Mouse (Mus musculus) splenic B cell, adult 2 months (primary cell): ENCODE data around the gene Trappc5.
A peak's percentile ranks its signal among the peaks of the same experiment; 100 is the strongest.

Experiments
- DNase-seq: peaks from one replicate; pipeline ENCODE4 v3.0.0-alpha.2; 2011; ENCODE audit warnings: low read depth, low spot score
- H3K27me3 ChIP-seq: 2 replicates; pipeline ENCODE4 v1.6.1; 2012; ENCODE audit warnings: mild to moderate bottlenecking, low read length, moderate library complexity, mixed read lengths; ENCODE audit not compliant: control insufficient read depth, poor library complexity, insufficient read depth, severe bottlenecking
- H3K36me3 ChIP-seq: 2 replicates; pipeline ENCODE4 v1.6.1; 2012; ENCODE audit warnings: mild to moderate bottlenecking, low read length, moderate library complexity, mixed read lengths; ENCODE audit not compliant: control insufficient read depth, poor library complexity, insufficient read depth, severe bottlenecking

The Trappc5 gene

GRCm38 (mm10) chr8:3676131-3676992 is at the start of gene Trappc5:
TSS of gene Trappc5 (plus strand) at chr8:3676299.
- H3K27me3 ChIP-seq, result no peaks in the 10 kb centered on the region
- peaks cover 8% of the 10 kb centered on the region for H3K36me3 ChIP-seq
- DNase-seq, result peak; percentile 97

GRCm38 (mm10) chr8:3626971-3627370 is 49.1 kb upstream of the Trappc5 start:
- DNase-seq, result no peak
- H3K36me3 ChIP-seq, result no peaks in the 10 kb centered on the region
- H3K27me3 ChIP-seq, result no peaks in the 10 kb centered on the region

- peak; percentile 81 for DNase-seq
- no peaks in the 10 kb centered on the region for H3K36me3 ChIP-seq
Observed at GRCm38 (mm10) chr8:3628014-3628413, 48.1 kb upstream of the Trappc5 start.

GRCm38 (mm10) chr8:3630647-3631477 is 45.2 kb upstream of the Trappc5 start, which contains the start of gene Stxbp2:
TSS of gene Stxbp2 (plus strand) at chr8:3630955.
- H3K36me3 ChIP-seq, result no peaks in the 10 kb centered on the region; the same call in 1 of the 2 replicates
- DNase-seq, result peak; percentile 92

More at GRCm38 (mm10) chr8:3628014-3628413, 48.1 kb upstream of the Trappc5 start:
- no peaks in the 10 kb centered on the region for H3K27me3 ChIP-seq

GRCm38 (mm10) chr8:3631478-3631875 is 44.6 kb upstream of the Trappc5 start:
- H3K36me3 ChIP-seq, result no peaks in the 10 kb centered on the region; the same call in 1 of the 2 replicates
- peak; percentile 33 for DNase-seq
- no peaks in the 10 kb centered on the region for H3K27me3 ChIP-seq

More at GRCm38 (mm10) chr8:3630647-3631477, 45.2 kb upstream of the Trappc5 start, which contains the start of gene Stxbp2:
- no peaks in the 10 kb centered on the region for H3K27me3 ChIP-seq

GRCm38 (mm10) chr8:3645804-3646203 is 30.3 kb upstream of the Trappc5 start:
- H3K36me3 ChIP-seq, result peaks cover 7% of the 10 kb centered on the region
- peak; percentile 82 for DNase-seq
- no peaks in the 10 kb centered on the region for H3K27me3 ChIP-seq

- DNase-seq, result no peak
- Histone ChIP-seq H3K27me3 (no peaks in the 10 kb centered on the region), H3K36me3 (no peaks in the 10 kb centered on the region)
Observed at GRCm38 (mm10) chr8:3646824-3647531, 29.1 kb upstream of the Trappc5 start.

- Histone ChIP-seq H3K36me3 (no peaks in the 10 kb centered on the region), H3K27me3 (no peaks in the 10 kb centered on the region)
- no peak for DNase-seq
Observed at GRCm38 (mm10) chr8:3647561-3647960, 28.5 kb upstream of the Trappc5 start.

- Histone ChIP-seq H3K27me3 (no peaks in the 10 kb centered on the region), H3K36me3 (no peaks in the 10 kb centered on the region)
- no peak for DNase-seq
Observed at GRCm38 (mm10) chr8:3648268-3648667, 27.8 kb upstream of the Trappc5 start.

- H3K36me3 ChIP-seq, result no peaks in the 10 kb centered on the region
- no peak for DNase-seq
- H3K27me3 ChIP-seq, result no peaks in the 10 kb centered on the region
Observed at GRCm38 (mm10) chr8:3648990-3649389, 27.1 kb upstream of the Trappc5 start.

- H3K36me3 ChIP-seq, result no peaks in the 10 kb centered on the region
- no peak for DNase-seq
Observed at GRCm38 (mm10) chr8:3652845-3653244, 23.3 kb upstream of the Trappc5 start.

GRCm38 (mm10) chr8:3654726-3655508 is 21.2 kb upstream of the Trappc5 start:
- DNase-seq, result no peak
- Histone ChIP-seq H3K27me3 (no peaks in the 10 kb centered on the region), H3K36me3 (no peaks in the 10 kb centered on the region)

More at GRCm38 (mm10) chr8:3652845-3653244, 23.3 kb upstream of the Trappc5 start:
- no peaks in the 10 kb centered on the region for H3K27me3 ChIP-seq

GRCm38 (mm10) chr8:3655526-3655925 is 20.6 kb upstream of the Trappc5 start, which contains the start of gene Retn:
TSS of gene Retn (plus strand) at chr8:3655770.
- no peak for DNase-seq
- Histone ChIP-seq H3K36me3 (no peaks in the 10 kb centered on the region), H3K27me3 (no peaks in the 10 kb centered on the region)
